Mouse (Mus musculus): ENCODE data around the gene Vps26a. TPM values are rescaled to one million over a fixed set of nuclear protein-coding genes. Genes with fewer than 3 reads are reported as not detected.
A peak's percentile ranks its signal among the peaks of the same experiment; 100 is the strongest.

Gene Vps26a
- polyA plus RNA-seq (2012; rRNA removed) = 4.0 and 5.6 TPM in 2 replicates

DNA sequence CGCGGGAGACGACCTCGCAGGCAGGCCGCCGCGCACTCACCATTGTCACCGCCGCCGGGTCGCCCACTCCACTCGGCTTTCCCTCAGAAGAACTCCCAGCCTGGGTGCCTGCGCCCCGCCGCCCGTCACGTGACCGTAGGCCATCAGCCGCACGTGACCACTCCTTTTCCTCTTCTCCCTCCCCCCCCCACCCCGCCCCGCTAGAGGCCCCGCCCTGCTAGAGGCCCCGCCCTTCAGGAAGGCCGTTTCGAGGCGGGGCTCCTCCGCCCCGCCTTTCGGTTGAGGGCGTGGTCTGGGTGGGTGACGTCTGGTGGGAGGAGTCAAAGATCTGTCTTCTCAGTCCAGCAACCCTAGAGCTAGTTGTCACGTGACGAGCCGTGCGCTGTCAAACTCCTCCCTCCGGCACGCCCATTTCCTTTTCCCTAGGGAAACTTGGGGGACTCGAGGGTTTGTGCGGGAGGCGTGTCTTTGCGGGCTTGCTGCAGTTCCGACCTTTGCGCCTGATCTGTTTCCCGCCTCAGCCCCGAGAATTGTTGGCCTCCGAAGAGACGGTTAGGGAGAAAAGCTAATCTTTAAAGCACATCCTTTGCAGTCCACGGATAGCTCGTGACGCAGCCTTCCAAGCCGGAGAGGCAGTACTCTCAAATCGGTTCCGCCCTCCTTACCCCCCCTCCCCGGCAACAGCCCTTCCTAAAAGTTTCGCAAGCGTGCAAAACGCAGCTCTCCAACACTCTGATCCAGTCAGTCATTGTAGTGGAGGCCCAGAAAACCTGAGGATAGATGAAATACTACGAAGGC, at the start of gene Vps26a:
Gene Vps26a (minus strand): TSS at position 188 of the 798 bp plus-strand sequence.
- peak; percentile 95 to 98 for DNase-seq (ENCODE audit: low read depth in 1 of 2, low spot score in 2 of 2)
- TF ChIP-seq CTCF (IDR thresholded peaks at IDR 0.05; ENCODE audit: extremely low read depth, insufficient read depth, insufficient read length, insufficient replicate concordance) (no peak), POLR2A (IDR thresholded peaks at IDR 0.05; ENCODE audit: low read depth, low read length) (0 out of 2 replicates have a peak, but pooled peaks have one; percentile 35)
- H3K4me3 ChIP-seq (ENCODE audit: extremely low read depth, insufficient read depth, insufficient read length) = peak within 1 kb of the TSS; percentile 69
- no peaks in the 10 kb centered on the region for H3K36me3 ChIP-seq (ENCODE audit: control insufficient read depth, insufficient read depth, low read length)
- WGBS = under 1% methylated on average over 53 of the region's 59 CpGs
- no peaks in the 10 kb centered on the region for H3K27me3 ChIP-seq (ENCODE audit: control insufficient read depth, insufficient read depth, low read length)
- peak within 1 kb of the TSS; percentile 77 for H3K27ac ChIP-seq (ENCODE audit: insufficient read depth, low read length)
- H3K4me1 ChIP-seq (ENCODE audit: control insufficient read depth, insufficient read depth, insufficient read length) = peaks cover 2% of the 10 kb centered on the region; the same call in 1 of the 2 replicates

DNA sequence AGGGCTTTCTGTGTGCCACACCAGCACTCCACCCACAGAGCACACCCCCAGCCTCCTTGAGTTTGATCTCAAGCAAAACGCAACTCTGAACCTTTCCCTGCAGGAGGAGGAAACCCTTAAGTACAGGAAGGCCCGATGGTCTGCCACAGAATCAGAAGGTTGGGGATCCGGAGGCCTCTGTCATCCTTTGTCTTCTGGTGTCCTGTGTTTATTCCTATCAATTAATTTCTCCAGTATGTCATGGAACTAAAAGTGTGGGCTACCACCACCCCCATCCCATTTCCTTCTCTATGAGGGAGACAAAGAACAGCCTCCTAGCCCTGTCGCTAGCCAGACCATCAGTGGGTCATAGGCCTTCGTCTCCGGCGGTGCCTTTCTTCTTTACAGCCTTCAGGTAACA, 47.9 kb upstream of the Vps26a start:
- no peak for TF ChIP-seq CTCF (IDR thresholded peaks at IDR 0.05; ENCODE audit: extremely low read depth, insufficient read depth, insufficient read length, insufficient replicate concordance)
- TF ChIP-seq POLR2A (IDR thresholded peaks at IDR 0.05; ENCODE audit: low read depth, low read length) = no peak
- Histone ChIP-seq H3K36me3 (ENCODE audit: control insufficient read depth, insufficient read depth, low read length) (no peaks in the 10 kb centered on the region), H3K4me1 (ENCODE audit: control insufficient read depth, insufficient read depth, insufficient read length) (no peaks in the 10 kb centered on the region), H3K27me3 (ENCODE audit: control insufficient read depth, insufficient read depth, low read length) (no peaks in the 10 kb centered on the region), H3K4me3 (ENCODE audit: extremely low read depth, insufficient read depth, insufficient read length) (no peak overlapping the region), H3K27ac (ENCODE audit: insufficient read depth, low read length) (no peak overlapping the region)
- 69% methylated on average over 7 of the region's 7 CpGs for WGBS
- no peak for DNase-seq (ENCODE audit: low read depth in 1 of 2, low spot score in 2 of 2)

DNA sequence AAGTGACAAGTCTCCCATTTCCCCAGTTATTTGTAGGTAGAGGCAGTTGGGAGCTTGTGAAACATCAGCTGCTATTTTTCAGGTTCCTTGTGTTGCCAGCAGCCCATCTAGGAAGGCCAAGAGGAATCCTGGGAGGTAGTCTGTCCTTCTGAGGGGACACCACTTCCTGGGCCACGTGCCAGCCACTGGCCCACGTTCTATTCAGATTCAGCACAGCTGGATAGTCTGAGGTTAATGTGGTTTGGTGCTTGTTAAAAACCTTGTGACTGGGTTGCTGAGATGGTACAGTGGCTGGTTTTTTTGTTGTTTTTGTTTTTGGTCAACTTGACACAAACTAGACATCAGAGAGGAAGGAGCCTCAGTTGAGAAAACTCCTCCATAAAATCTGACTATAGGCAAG, 46.2 kb upstream of the Vps26a start:
- H3K27me3 ChIP-seq (ENCODE audit: control insufficient read depth, insufficient read depth, low read length) = no peaks in the 10 kb centered on the region
- WGBS = 6% methylated on average over 2 of the region's 2 CpGs
- H3K36me3 ChIP-seq (ENCODE audit: control insufficient read depth, insufficient read depth, low read length) = no peaks in the 10 kb centered on the region
- H3K4me1 ChIP-seq (ENCODE audit: control insufficient read depth, insufficient read depth, insufficient read length) = no peaks in the 10 kb centered on the region
- TF ChIP-seq POLR2A (IDR thresholded peaks at IDR 0.05; ENCODE audit: low read depth, low read length) = no peak
- TF ChIP-seq CTCF (IDR thresholded peaks at IDR 0.05; ENCODE audit: extremely low read depth, insufficient read depth, insufficient read length, insufficient replicate concordance) = no peak
- H3K4me3 ChIP-seq (ENCODE audit: extremely low read depth, insufficient read depth, insufficient read length) = no peak overlapping the region
- DNase-seq (ENCODE audit: low read depth in 1 of 2, low spot score in 2 of 2) = no peak
- no peak overlapping the region for H3K27ac ChIP-seq (ENCODE audit: insufficient read depth, low read length)

DNA sequence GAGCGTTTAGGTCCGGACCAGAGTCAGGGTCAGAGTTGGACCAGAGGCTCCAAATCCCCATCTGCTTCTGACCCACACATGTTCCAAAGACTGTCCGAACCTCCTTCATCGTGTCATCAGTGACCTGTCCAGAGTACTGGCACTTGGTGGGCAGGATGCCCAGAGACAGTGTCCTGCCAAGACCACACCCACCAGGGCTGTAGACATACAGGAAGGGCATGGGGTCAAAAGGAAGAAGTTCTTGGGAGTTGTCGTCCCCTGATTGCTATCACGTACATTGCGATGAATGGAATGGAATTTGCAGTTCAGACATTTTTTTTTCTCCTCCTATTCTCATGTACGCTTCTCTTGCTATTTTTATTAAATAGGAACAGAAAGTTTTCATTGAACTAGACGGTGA, 43.6 kb upstream of the Vps26a start:
- Histone ChIP-seq H3K4me1 (ENCODE audit: control insufficient read depth, insufficient read depth, insufficient read length) (no peaks in the 10 kb centered on the region), H3K27me3 (ENCODE audit: control insufficient read depth, insufficient read depth, low read length) (no peaks in the 10 kb centered on the region), H3K27ac (ENCODE audit: insufficient read depth, low read length) (no peak overlapping the region), H3K36me3 (ENCODE audit: control insufficient read depth, insufficient read depth, low read length) (no peaks in the 10 kb centered on the region), H3K4me3 (ENCODE audit: extremely low read depth, insufficient read depth, insufficient read length) (no peak overlapping the region)
- TF ChIP-seq CTCF (IDR thresholded peaks at IDR 0.05; ENCODE audit: extremely low read depth, insufficient read depth, insufficient read length, insufficient replicate concordance) (no peak), POLR2A (IDR thresholded peaks at IDR 0.05; ENCODE audit: low read depth, low read length) (no peak)
- no peak for DNase-seq (ENCODE audit: low read depth in 1 of 2, low spot score in 2 of 2)
- 73% methylated on average over 9 of the region's 9 CpGs for WGBS

- Histone ChIP-seq H3K27ac (ENCODE audit: insufficient read depth, low read length) (no peak within 1 kb of the TSS), H3K27me3 (ENCODE audit: control insufficient read depth, insufficient read depth, low read length) (no peaks in the 10 kb centered on the region), H3K4me1 (ENCODE audit: control insufficient read depth, insufficient read depth, insufficient read length) (no peaks in the 10 kb centered on the region), H3K4me3 (ENCODE audit: extremely low read depth, insufficient read depth, insufficient read length) (no peak within 1 kb of the TSS), H3K36me3 (ENCODE audit: control insufficient read depth, insufficient read depth, low read length) (no peaks in the 10 kb centered on the region)
- no peak for TF ChIP-seq CTCF (IDR thresholded peaks at IDR 0.05; ENCODE audit: extremely low read depth, insufficient read depth, insufficient read length, insufficient replicate concordance)
- no peak for TF ChIP-seq POLR2A (IDR thresholded peaks at IDR 0.05; ENCODE audit: low read depth, low read length)
- DNase-seq (ENCODE audit: low read depth in 1 of 2, low spot score in 2 of 2) = no peak
- WGBS = 93% methylated on average over 14 of the region's 14 CpGs
Observed at GRCm38 (mm10) chr10:62527351-62527750, 40.7 kb upstream of the Vps26a start, which contains the start of gene Srgn. Srgn (minus strand) TSS chr10:62527451.

- DNase-seq (ENCODE audit: low read depth in 1 of 2, low spot score in 2 of 2) = no peak
- Histone ChIP-seq H3K27ac (ENCODE audit: insufficient read depth, low read length) (no peak overlapping the region), H3K4me3 (ENCODE audit: extremely low read depth, insufficient read depth, insufficient read length) (no peak overlapping the region), H3K4me1 (ENCODE audit: control insufficient read depth, insufficient read depth, insufficient read length) (no peaks in the 10 kb centered on the region), H3K36me3 (ENCODE audit: control insufficient read depth, insufficient read depth, low read length) (no peaks in the 10 kb centered on the region), H3K27me3 (ENCODE audit: control insufficient read depth, insufficient read depth, low read length) (no peaks in the 10 kb centered on the region)
- 88% methylated on average over 7 of the region's 7 CpGs for WGBS
- TF ChIP-seq CTCF (IDR thresholded peaks at IDR 0.05; ENCODE audit: extremely low read depth, insufficient read depth, insufficient read length, insufficient replicate concordance) (no peak), POLR2A (IDR thresholded peaks at IDR 0.05; ENCODE audit: low read depth, low read length) (no peak)
Observed at GRCm38 (mm10) chr10:62522346-62522950, 35.8 kb upstream of the Vps26a start.

Data from spleen, adult 2 months (tissue).